Mouse (Mus musculus) cerebellum, postnatal 4 days (tissue): ENCODE measurements around the gene Gpn3.
A peak's percentile ranks its signal among the peaks of the same experiment; 100 is the strongest.

Experiments
- DNase-seq, 2 experiments: peaks; one replicate each; pipeline ENCODE4 v3.0.0; 2022; ENCODE audit warnings: low spot score in 2 of 2, mixed read lengths in 1 of 2

Gene Gpn3

GRCm38 (mm10) chr5:122421271-122422068, 49.8 kb downstream of the Gpn3 start, which contains the start of gene Anapc7:
TSS of gene Anapc7 (plus strand) at chr5:122421693.
- no peak for DNase-seq

GRCm38 (mm10) chr5:122422071-122422964, 50.6 kb downstream of the Gpn3 start:
- DNase-seq, result peak; percentile 63 to 85

DNA sequence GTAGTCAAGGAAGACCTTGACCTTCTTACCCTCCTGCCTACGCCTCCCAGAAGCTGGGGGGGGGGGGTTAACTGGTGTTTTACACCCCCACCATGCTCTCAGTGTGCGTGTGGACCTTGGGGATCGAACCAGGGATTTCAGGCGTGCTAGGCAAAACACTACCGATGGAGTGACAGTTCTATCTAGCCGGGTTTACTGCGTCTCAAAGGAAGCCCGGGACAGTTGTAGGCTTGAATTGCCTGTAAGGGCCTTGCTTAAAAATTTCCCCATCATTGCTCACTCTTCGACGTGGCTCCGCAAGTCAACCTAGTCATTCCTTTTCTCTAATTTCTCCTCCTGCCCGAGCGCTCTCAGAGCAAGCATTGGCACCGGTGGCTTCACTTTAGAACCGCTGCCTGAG, 51.4 kb downstream of the Gpn3 start:
- no peak for DNase-seq

GRCm38 (mm10) chr5:122425550-122425949, 53.9 kb downstream of the Gpn3 start:
- no peak for DNase-seq

DNA sequence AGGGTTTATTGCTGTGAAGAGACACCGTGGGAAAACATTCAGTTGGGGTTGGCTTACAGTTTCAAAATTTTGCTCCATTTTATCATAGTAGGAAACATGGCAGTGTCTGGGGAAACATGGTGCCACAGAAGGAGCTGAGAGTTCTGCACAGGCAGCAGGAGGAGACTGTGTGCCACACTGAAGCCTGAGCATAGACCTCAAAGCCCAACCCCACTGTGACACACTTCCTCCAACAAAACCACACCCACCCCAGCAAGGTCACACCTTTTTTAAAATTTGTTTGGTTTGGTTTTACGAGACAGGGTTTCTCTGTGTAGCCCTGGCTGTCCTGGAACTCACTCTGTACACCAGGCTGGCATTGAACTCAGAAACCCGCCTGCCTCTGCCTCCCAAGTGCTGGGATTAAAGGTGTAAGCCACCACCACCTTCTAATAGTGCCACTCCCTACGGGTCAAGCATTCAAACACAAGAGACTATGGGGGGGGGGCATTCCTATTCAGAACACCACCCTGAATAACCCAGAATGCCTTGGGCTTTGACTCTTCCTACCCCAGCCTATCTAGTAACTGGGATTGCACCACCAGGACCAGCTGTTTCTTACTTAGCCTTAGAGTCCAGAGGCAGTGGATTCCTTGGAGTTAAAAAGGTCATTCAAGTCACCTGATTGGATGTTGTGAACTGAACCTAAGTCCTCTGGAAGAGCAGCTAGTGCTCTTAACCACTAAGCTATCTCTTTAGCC, 58.5 kb downstream of the Gpn3 start:
- DNase-seq, result no peak

DNA sequence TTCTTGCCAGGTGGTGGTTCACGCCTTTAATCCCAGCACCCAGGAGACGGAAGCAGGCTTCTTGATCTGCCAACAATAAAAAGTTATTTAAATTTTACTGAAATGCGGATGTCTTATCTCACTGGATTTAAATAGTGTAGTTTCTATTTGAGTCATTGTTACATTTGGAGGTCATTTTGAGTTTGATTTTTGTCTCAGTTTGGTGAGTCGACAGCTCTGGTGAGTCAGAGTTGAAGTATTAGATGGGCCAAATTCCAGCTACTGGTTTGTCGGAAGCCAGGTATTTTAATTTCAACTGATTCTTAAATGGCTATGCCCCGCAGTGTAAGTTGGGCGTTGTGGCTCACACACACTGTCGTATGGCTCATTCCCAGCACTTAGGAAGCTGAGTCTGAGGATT, 59.5 kb downstream of the Gpn3 start:
- no peak for DNase-seq
